ENCODE assay signal across 8 mouse cellular contexts in the genomic region with DNA sequence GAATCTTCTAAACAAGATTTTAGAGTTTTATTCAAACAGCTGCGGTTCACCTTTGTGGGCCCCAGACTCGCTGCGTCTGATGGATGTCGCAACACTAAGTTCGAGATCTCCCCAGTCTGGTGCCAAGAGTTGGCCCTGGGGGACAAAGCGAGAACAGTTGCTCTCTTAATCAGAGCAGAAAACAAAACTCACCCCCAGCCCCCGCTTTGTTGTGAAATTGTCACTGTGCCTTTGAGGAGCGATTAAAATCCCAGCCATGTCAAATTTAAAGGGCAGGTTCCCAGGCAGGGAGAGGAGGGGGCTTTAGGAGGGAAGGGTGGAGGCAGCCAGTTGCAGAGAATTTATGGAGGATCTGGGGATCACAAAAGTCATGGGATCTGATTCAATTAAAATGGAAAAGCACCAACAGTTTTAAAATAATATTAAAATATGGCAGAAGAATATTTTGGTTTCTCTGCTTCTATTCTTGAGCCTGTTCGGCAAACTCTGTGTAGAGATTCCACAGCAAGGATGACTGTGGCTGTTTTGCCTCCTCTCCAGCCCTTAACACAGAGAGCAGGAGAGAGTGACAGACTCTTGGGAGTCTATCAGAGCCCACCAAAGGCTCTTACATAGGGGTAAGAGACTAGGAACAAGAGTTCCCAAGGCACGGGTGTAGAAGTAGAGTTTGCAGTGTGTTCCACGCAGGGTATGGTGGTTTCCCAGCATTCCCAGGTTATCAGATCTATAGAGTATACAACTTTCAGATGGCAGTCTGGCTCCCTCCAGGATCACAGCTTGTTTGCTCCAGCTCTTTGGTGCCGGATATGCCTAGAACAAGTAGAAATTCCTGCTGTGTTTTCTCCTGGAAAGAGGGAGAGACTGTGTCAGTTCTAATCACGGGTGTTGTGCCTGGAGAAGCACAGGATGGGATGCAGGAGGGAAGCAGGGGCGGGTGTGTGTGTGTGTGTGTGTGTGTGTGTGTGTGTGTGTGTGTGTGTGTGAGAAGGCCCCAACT.
DNase-seq lines count a peak whose midpoint lies in the region; ATAC-seq and TF ChIP-seq lines count a peak whose summit lies in the region.

No protein-coding gene starts in this region.

- no peak for TF ChIP-seq CTCF in kidney, adult 2 months (conservative IDR thresholded peaks at IDR 0.05; ENCODE audit: insufficient read depth, insufficient read length, low read depth, low read length)
- TF ChIP-seq CTCF in liver, postnatal 0 days (IDR thresholded peaks at IDR 0.05; ENCODE audit: low read depth), result no peak

- no peaks in the 10 kb centered on the region for H3K9me3 ChIP-seq in midbrain, embryonic 11.5 days (ENCODE audit: control insufficient read depth, low read length)
- H3K9me3 ChIP-seq in liver, postnatal 0 days (ENCODE audit: low read length), result no peaks in the 10 kb centered on the region

- no peak for TF ChIP-seq EP300 in liver, postnatal 0 days (IDR thresholded peaks at IDR 0.05; ENCODE audit: low read depth)

- no peaks in the 10 kb centered on the region for H3K36me3 ChIP-seq in kidney, adult 2 months (ENCODE audit: control insufficient read depth, insufficient read depth, low read length)
- no peaks in the 10 kb centered on the region for H3K36me3 ChIP-seq in midbrain, embryonic 11.5 days (ENCODE audit: control insufficient read depth, insufficient read depth, low read length)
- H3K36me3 ChIP-seq in liver, postnatal 0 days (replicated peaks; ENCODE audit: insufficient read depth, low read length), result no peaks in the 10 kb centered on the region

- no peak overlapping the region for H3K4me3 ChIP-seq in kidney, adult 2 months (ENCODE audit: insufficient read depth, low read depth, low read length)
- no peak overlapping the region for H3K4me3 ChIP-seq in midbrain, embryonic 11.5 days (ENCODE audit: low read depth, low read length)
- H3K4me3 ChIP-seq in liver, postnatal 0 days (ENCODE audit: low read depth, low read length), result no peak overlapping the region

- no peak overlapping the region for H3K9ac ChIP-seq in midbrain, embryonic 11.5 days (ENCODE audit: low read length)
- no peak overlapping the region for H3K9ac ChIP-seq in liver, postnatal 0 days (replicated peaks)

- no peak for TF ChIP-seq POLR2A in kidney, adult 2 months (IDR thresholded peaks at IDR 0.05; ENCODE audit: low read depth, low read length)

- H3K27ac ChIP-seq in kidney, adult 2 months (ENCODE audit: insufficient read depth, low read depth, low read length), result peak overlapping the region; percentile 78
- peak overlapping the region; percentile 23 for H3K27ac ChIP-seq in midbrain, embryonic 11.5 days (ENCODE audit: low read depth, low read length)
- no peak overlapping the region for H3K27ac ChIP-seq in liver, postnatal 0 days (ENCODE audit: low read depth)

- no peak overlapping the region for H3K4me2 ChIP-seq in midbrain, embryonic 11.5 days
- no peak overlapping the region for H3K4me2 ChIP-seq in liver, postnatal 0 days (ENCODE audit: low read depth, low read length)

- no peak for DNase-seq in frontal cortex, postnatal 10 days (ENCODE audit: low spot score in 2 of 2)
- DNase-seq in fibroblast of lung, adult 2 months (ENCODE audit: low read depth), result peak; percentile 41
- DNase-seq in kidney, adult 2 months, result no peak
- peak; percentile 92 for DNase-seq in midbrain, embryonic 11.5 days (ENCODE audit: low spot score, missing footprints)
- no peak for DNase-seq in cerebellum, postnatal 4 days (ENCODE audit: low spot score in 2 of 2)
- no peak for DNase-seq in liver, postnatal 0 days

- no peaks in the 10 kb centered on the region for H3K27me3 ChIP-seq in kidney, adult 2 months (replicated peaks; ENCODE audit: control insufficient read depth, insufficient read depth, low read length)
- no peaks in the 10 kb centered on the region for H3K27me3 ChIP-seq in midbrain, embryonic 11.5 days (ENCODE audit: control insufficient read depth, insufficient read depth, low read length)
- no peaks in the 10 kb centered on the region for H3K27me3 ChIP-seq in liver, postnatal 0 days (ENCODE audit: insufficient read depth, low read length)

- 0 out of 2 replicates have a peak, but pooled peaks have one; percentile 5 for ATAC-seq in frontal cortex, adult (ENCODE audit: low TSS enrichment)
- peak; percentile 84 for ATAC-seq in midbrain, embryonic 11.5 days (ENCODE audit: low FRiP score)
- ATAC-seq in liver, postnatal 0 days, result no peak
- ATAC-seq in monocyte, adult 5-6 weeks (replicated peaks; ENCODE audit: insufficient number of reproducible peaks, low FRiP score, low TSS enrichment, poor library complexity, severe bottlenecking), result no peak

- WGBS in kidney, adult 2 months, result 46% methylated on average over 14 of the region's 14 CpGs
- WGBS in midbrain, embryonic 11.5 days, result 44% methylated on average over 14 of the region's 14 CpGs
- WGBS in liver, postnatal 0 days (ENCODE audit: insufficient replicate concordance), result 58% methylated on average over 14 of the region's 14 CpGs

- peaks cover 11% of the 10 kb centered on the region; the same call in 1 of the 2 replicates for H3K4me1 ChIP-seq in kidney, adult 2 months (ENCODE audit: control insufficient read depth, insufficient read depth, low read length)
- peaks cover 8% of the 10 kb centered on the region; the same call in 1 of the 2 replicates for H3K4me1 ChIP-seq in midbrain, embryonic 11.5 days (ENCODE audit: control insufficient read depth, insufficient read depth, low read length)
- no peaks in the 10 kb centered on the region for H3K4me1 ChIP-seq in liver, postnatal 0 days (ENCODE audit: insufficient read depth)

Comparison
In these comparisons a context has a peak if more than half of its experiments do, and no peak if none do; other contexts are left out.
1. ATAC-seq: peak in frontal cortex, adult (single experiment) and midbrain, embryonic 11.5 days (single experiment); none in liver, postnatal 0 days (single experiment) and monocyte, adult 5-6 weeks (single experiment).
2. DNase-seq: peak in fibroblast of lung, adult 2 months (single experiment) and midbrain, embryonic 11.5 days (single experiment); none in frontal cortex, postnatal 10 days (0 of 2), kidney, adult 2 months (single experiment), cerebellum, postnatal 4 days (0 of 2) and liver, postnatal 0 days (single experiment).